Mouse (Mus musculus) 3134 (cell line): ENCODE data around the gene Zfp941.
A peak's percentile ranks its signal among the peaks of the same experiment; 100 is the strongest.

ENCODE experiments used
- DNase-seq: peaks from one replicate; pipeline ENCODE4 v3.0.0-alpha.2; 2011; ENCODE audit warnings: low spot score; ENCODE audit not compliant: insufficient read length; ENCODE audit errors: extremely low read depth

The Zfp941 gene

GRCm38 (mm10) chr7:140821653-140822329 lies at the start of gene Zfp941:
Gene Zfp941 (minus strand): TSS chr7:140822178.
- no peak for DNase-seq

GRCm38 (mm10) chr7:140864761-140865160 lies 42.8 kb upstream of the Zfp941 start:
- DNase-seq, result no peak

- DNase-seq, result no peak
Observed at GRCm38 (mm10) chr7:140860728-140861127, 38.8 kb upstream of the Zfp941 start.

- no peak for DNase-seq
Observed at GRCm38 (mm10) chr7:140859997-140860396, 38.0 kb upstream of the Zfp941 start.

- no peak for DNase-seq
Observed at GRCm38 (mm10) chr7:140858746-140859145, 36.8 kb upstream of the Zfp941 start.

GRCm38 (mm10) chr7:140857550-140858505 lies 35.9 kb upstream of the Zfp941 start, which contains the start of gene Bet1l:
Gene Bet1l (minus strand): TSS chr7:140857577.
- DNase-seq, result no peak

- peak; percentile 91 for DNase-seq
Observed at GRCm38 (mm10) chr7:140856785-140857549, 35.0 kb upstream of the Zfp941 start, which contains the start of gene Ric8a. Gene Ric8a (plus strand): TSS chr7:140856957.

GRCm38 (mm10) chr7:140855860-140856784 lies 34.1 kb upstream of the Zfp941 start, which contains the start of gene Gm45785:
Gene Gm45785 (minus strand): TSS chr7:140856331.
- peak; percentile 85 for DNase-seq

GRCm38 (mm10) chr7:140855181-140855580 lies 33.2 kb upstream of the Zfp941 start:
- DNase-seq, result no peak

- DNase-seq, result no peak
Observed at GRCm38 (mm10) chr7:140854483-140854882, 32.5 kb upstream of the Zfp941 start.

GRCm38 (mm10) chr7:140853386-140853785 lies 31.4 kb upstream of the Zfp941 start:
- no peak for DNase-seq

GRCm38 (mm10) chr7:140851916-140852315 lies 29.9 kb upstream of the Zfp941 start:
- no peak for DNase-seq

- DNase-seq, result no peak
Observed at GRCm38 (mm10) chr7:140848591-140848990, 26.6 kb upstream of the Zfp941 start.

- no peak for DNase-seq
Observed at GRCm38 (mm10) chr7:140847755-140848580, 26.0 kb upstream of the Zfp941 start, which contains the start of gene Odf3. Gene Odf3 (plus strand): TSS chr7:140847805.

GRCm38 (mm10) chr7:140846676-140847075 lies 24.7 kb upstream of the Zfp941 start:
- no peak for DNase-seq

- no peak for DNase-seq
Observed at GRCm38 (mm10) chr7:140845683-140846082, 23.7 kb upstream of the Zfp941 start.

GRCm38 (mm10) chr7:140844905-140845665 lies 23.1 kb upstream of the Zfp941 start, which contains the start of gene Scgb1c1:
Gene Scgb1c1 (plus strand): TSS chr7:140845547.
- peak; percentile 55 for DNase-seq

GRCm38 (mm10) chr7:140843806-140844205 lies 21.8 kb upstream of the Zfp941 start:
- DNase-seq, result no peak
